Mouse (Mus musculus): Measurements from ENCODE around the gene Dst.

DNA sequence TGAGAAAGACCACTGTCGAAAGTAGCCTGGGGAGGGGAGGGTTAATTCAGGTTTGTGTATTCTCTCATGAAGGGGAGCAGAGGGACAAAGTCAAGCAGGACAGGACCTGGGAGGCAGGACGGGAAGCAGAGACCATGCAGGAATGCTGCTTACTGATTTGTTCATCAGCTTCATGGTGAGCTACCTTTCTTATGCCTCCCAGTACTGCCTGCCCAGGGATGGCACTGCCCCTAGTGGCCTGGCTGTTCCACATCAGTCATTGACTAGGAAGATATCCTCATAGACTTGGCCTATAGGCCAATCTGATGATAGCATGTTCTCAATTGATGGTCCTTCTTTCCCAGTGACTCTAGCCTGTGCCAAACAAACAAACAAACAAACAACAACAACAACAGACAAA, 35.9 kb downstream of the Dst start:
- TF ChIP-seq POLR2A (IDR thresholded peaks at IDR 0.05; ENCODE audit: low read depth, low read length), result no peak
- peak in 1 of 2 experiments; percentile 38; a peak in 2 of 4 replicates for TF ChIP-seq CTCF (conservative IDR thresholded peaks at IDR 0.05 in 1 of 2, IDR thresholded peaks at IDR 0.05 in 1 of 2; ENCODE audit: low read depth in 2 of 2, low read length in 2 of 2)
- TF ChIP-seq MAZ (IDR thresholded peaks at IDR 0.05; ENCODE audit: low read depth, low read length), result no peak
- TF ChIP-seq EP300 (IDR thresholded peaks at IDR 0.05; ENCODE audit: low read length), result no peak
- TF ChIP-seq ETS1 (conservative IDR thresholded peaks at IDR 0.05; ENCODE audit: low read depth, low read length), result no peak
- no peak for TF ChIP-seq ELF1 (IDR thresholded peaks at IDR 0.05; ENCODE audit: low read depth, low read length)
